Mouse (Mus musculus): Measurements from ENCODE around the gene 6030408B16Rik.

Gene 6030408B16Rik

GRCm38 (mm10) chr15:101266132-101266963 lies 26.7 kb upstream of the 6030408B16Rik start:
- CTCF ChIA-PET, result interaction anchor here (1.2 kb wide), 1 partner anchor 12 kb away, joined by 5 read pairs; the partner anchor contains the start of gene Nr4a1

- CTCF ChIA-PET, result interaction anchor here (0.5 to 1.2 kb wide), 5 partner anchors 13 to 1314 kb away, joined by 3 to 7 read pairs (median 5); partner anchors contain the start of gene Nr4a1
These were observed 25.7 kb upstream of the 6030408B16Rik start for GRCm38 (mm10) chr15:101267053-101268032.

GRCm38 (mm10) chr15:101270101-101270820 lies 22.8 kb upstream of the 6030408B16Rik start:
- CTCF ChIA-PET, result interaction anchor here (1.0 to 1.2 kb wide), 2 partner anchors 13 to 24 kb away, joined by 4 read pairs; no protein-coding TSS in a partner anchor

- CTCF ChIA-PET, result no interaction called here
These were observed 21.9 kb upstream of the 6030408B16Rik start for GRCm38 (mm10) chr15:101271107-101271506.

- CTCF ChIA-PET, result interaction anchor here (0.5 kb wide), 1 partner anchor 94 kb away, joined by 3 read pairs; no protein-coding TSS in a partner anchor
These were observed 21.5 kb upstream of the 6030408B16Rik start for GRCm38 (mm10) chr15:101271513-101271912.

GRCm38 (mm10) chr15:101274380-101274779 lies 18.6 kb upstream of the 6030408B16Rik start:
- CTCF ChIA-PET, result interaction anchor here (1.8 kb wide), 1 partner anchor 18 kb away, joined by 5 read pairs; no protein-coding TSS in a partner anchor

- CTCF ChIA-PET, result no interaction called here
These were observed 15.6 kb upstream of the 6030408B16Rik start for GRCm38 (mm10) chr15:101277351-101277899.

GRCm38 (mm10) chr15:101278589-101278988 lies 14.4 kb upstream of the 6030408B16Rik start:
- CTCF ChIA-PET, result no interaction called here

- CTCF ChIA-PET, result interaction anchor here (0.5 to 1.4 kb wide), 2 partner anchors 39 to 41 kb away, joined by 3 to 4 read pairs; no protein-coding TSS in a partner anchor
These were observed 13.5 kb upstream of the 6030408B16Rik start for GRCm38 (mm10) chr15:101279430-101279999.

GRCm38 (mm10) chr15:101282471-101282870 lies 10.5 kb upstream of the 6030408B16Rik start:
- CTCF ChIA-PET, result interaction anchor here (1.3 to 2.0 kb wide), 2 partner anchors 13 to 41 kb away, joined by 4 to 20 read pairs; no protein-coding TSS in a partner anchor

- CTCF ChIA-PET, result interaction anchor here (0.6 to 2.0 kb wide), 11 partner anchors 10 to 1104 kb away, joined by 3 to 20 read pairs (median 3); no protein-coding TSS in a partner anchor
These were observed 9.7 kb upstream of the 6030408B16Rik start for GRCm38 (mm10) chr15:101283183-101283910.

- CTCF ChIA-PET, result interaction anchor here (0.6 to 2.0 kb wide), 8 partner anchors 23 to 1105 kb away, joined by 3 to 20 read pairs (median 3); no protein-coding TSS in a partner anchor
These were observed 8.9 kb upstream of the 6030408B16Rik start, which contains the start of gene Atg101 for GRCm38 (mm10) chr15:101283911-101284750. Gene Atg101 (plus strand): TSS chr15:101284272.

GRCm38 (mm10) chr15:101286129-101286770 lies 6.8 kb upstream of the 6030408B16Rik start:
- CTCF ChIA-PET, result interaction anchor here (0.8 kb wide), 1 partner anchor 45 kb away, joined by 3 read pairs; no protein-coding TSS in a partner anchor

- CTCF ChIA-PET, result no interaction called here
These were observed 5.7 kb upstream of the 6030408B16Rik start for GRCm38 (mm10) chr15:101287361-101287760.

- CTCF ChIA-PET, result no interaction called here
These were observed 2.7 kb upstream of the 6030408B16Rik start for GRCm38 (mm10) chr15:101290354-101290753.

- CTCF ChIA-PET, result no interaction called here
These were observed 1.0 kb upstream of the 6030408B16Rik start for GRCm38 (mm10) chr15:101292012-101292411.

- CTCF ChIA-PET, result interaction anchor here (0.8 kb wide), 1 partner anchor 60 kb away, joined by 3 read pairs; no protein-coding TSS in a partner anchor
These were observed 1.2 kb downstream of the 6030408B16Rik start for GRCm38 (mm10) chr15:101294028-101294894.
